Mouse (Mus musculus): ENCODE data around the gene Spem2. TPM values are rescaled to one million over a fixed set of nuclear protein-coding genes. Genes with fewer than 3 reads are reported as not detected.

Gene Spem2
- polyA plus RNA-seq, 1 experiment from 2014 or later: not detected

DNA sequence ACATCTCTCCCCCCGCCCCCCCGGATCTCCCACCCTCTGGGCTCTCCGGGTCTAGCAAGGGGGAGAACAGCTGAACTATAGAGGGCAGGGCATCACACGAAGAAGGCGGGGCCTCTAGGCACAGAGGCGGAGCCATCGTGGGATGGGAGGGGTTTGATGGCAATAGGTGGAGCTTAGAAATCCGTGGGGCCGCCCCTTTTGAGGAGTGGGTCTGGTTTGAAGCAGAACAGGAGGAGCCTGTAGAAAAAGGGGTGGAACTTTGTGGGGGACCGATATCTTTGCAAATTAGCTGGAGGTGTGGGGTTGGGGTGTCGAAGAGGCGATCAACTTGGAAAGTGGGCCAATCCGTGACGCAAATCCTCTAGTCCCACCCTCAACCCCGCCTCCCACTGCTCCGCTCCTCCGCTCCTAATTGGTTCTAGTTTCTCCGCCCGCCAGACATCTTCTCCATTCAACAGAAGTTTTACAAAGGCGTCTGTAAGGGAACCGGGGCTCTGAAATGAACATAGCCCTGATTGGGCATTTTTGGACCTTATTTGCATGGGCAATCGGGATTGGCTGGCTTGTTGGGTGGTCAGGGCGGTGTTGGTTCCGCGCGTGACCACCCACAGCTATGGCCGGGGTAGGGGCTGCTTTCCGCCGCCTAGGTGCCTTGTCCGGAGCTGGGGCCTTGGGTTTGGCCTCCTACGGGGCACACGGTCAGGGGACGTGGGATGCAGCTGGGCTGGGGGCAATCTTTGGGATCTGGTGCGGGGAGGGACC is 19.9 kb upstream of the Spem2 start, which contains the start of gene Tmem256:
Gene Tmem256, plus strand, starts transcription at position 563 of the 762 bp plus-strand sequence.
- Histone ChIP-seq H3K4me3 (ENCODE audit: low read depth, low read length) (peak within 1 kb of the TSS; percentile 81), H3K36me3 (ENCODE audit: control insufficient read depth, insufficient read depth) (0 out of 2 replicates have a peak, but pooled peaks cover 2% of the 10 kb centered on the region), H3K9ac (ENCODE audit: low read depth, low read length) (peak within 1 kb of the TSS; percentile 87), H3K27ac (ENCODE audit: low read length) (peak within 1 kb of the TSS; percentile 91), H3K9me3 (replicated peaks; ENCODE audit: control insufficient read depth, low read length) (no peaks in the 10 kb centered on the region), H3K27me3 (ENCODE audit: control insufficient read depth, insufficient read depth, low read depth, low read length) (peaks cover 46% of the 10 kb centered on the region), H3K4me2 (ENCODE audit: low read depth, low read length) (peak within 1 kb of the TSS; percentile 99), H3K4me1 (ENCODE audit: control insufficient read depth, low read depth, low read length) (peaks cover 43% of the 10 kb centered on the region)
- ATAC-seq (ENCODE audit: low read depth): peak; percentile 90
- WGBS (ENCODE audit: insufficient replicate concordance): under 1% methylated on average over 34 of the region's 34 CpGs

DNA sequence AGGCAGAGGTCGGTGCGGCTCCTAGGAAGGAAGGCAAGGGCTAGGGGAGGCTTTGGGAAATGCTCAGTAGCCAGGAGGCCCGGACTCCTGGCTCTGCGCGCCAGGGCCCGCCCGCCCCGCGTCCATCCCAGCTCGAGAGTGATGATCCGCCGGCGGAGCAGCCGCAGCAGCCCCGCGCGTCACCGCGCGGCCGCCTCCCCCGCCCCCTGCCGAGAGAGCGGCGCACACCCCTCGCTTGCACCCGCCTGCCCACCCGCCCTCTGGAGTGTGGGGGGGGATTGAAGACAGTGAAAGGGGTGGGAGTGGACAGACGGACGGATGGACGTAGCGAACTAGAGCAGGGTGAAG is 19.3 kb upstream of the Spem2 start, which contains the start of gene Nlgn2:
Gene Nlgn2, minus strand, starts transcription at position 181 of the 348 bp plus-strand sequence.
- H3K4me1 ChIP-seq (ENCODE audit: control insufficient read depth, low read depth, low read length): peaks cover 43% of the 10 kb centered on the region
- peaks cover 49% of the 10 kb centered on the region for H3K27me3 ChIP-seq (ENCODE audit: control insufficient read depth, insufficient read depth, low read depth, low read length)
- WGBS (ENCODE audit: insufficient replicate concordance): 0% methylated on average over 4 of the region's 32 CpGs
- H3K27ac ChIP-seq (ENCODE audit: low read length): peak within 1 kb of the TSS; percentile 91
- peak within 1 kb of the TSS; percentile 81 for H3K4me3 ChIP-seq (ENCODE audit: low read depth, low read length)
- H3K9me3 ChIP-seq (replicated peaks; ENCODE audit: control insufficient read depth, low read length): no peaks in the 10 kb centered on the region
- H3K9ac ChIP-seq (ENCODE audit: low read depth, low read length): peak within 1 kb of the TSS; percentile 87
- peak; percentile 22 for ATAC-seq (ENCODE audit: low read depth)
- 0 out of 2 replicates have a peak, but pooled peaks cover 2% of the 10 kb centered on the region for H3K36me3 ChIP-seq (ENCODE audit: control insufficient read depth, insufficient read depth)
- H3K4me2 ChIP-seq (ENCODE audit: low read depth, low read length): peak within 1 kb of the TSS; percentile 99

DNA sequence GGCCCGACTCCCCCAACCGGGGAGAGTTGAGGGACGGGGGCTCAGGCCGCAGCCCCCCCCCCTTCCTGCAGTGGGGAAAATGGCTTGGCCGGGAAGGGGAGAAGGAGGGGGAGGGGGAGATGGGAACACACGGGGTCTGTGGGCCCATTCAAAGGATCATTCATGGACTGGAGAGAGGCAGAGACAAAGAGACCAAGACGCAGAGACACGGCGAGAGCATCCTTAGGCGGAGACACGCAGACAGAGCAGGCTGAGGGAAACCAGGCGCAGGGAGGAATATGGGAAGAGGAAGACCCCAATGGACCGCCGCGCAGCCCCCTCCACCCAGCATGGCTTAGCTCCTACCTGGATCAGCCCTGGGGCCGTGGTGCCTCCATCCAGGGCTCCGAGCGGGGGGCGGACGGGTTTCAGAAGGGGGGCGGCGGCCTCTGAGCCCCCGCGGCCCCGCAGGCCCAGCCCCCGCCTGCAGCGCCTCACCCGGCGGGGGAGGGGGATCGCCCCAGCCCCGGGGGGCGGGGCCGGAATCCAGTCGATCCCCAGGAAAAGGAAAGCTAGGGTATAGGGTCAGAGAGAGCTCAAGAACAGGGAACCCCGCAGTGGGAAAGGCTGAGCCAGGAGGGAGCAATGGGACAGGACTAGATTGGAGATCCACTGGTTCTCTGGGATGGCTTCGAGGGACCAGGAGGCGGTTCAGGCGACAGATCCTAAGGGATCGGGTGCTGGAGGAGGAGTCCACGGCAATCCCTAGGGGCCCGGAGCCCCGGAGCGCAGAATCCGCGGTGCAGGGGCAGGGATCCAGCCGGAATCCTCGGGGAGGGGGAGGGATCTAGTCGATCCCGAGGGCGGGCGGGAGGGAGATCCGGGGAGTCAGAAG is 18.7 kb upstream of the Spem2 start:
- Histone ChIP-seq H3K4me3 (ENCODE audit: low read depth, low read length) (peak overlapping the region; percentile 81), H3K9ac (ENCODE audit: low read depth, low read length) (peak overlapping the region; percentile 69), H3K27me3 (ENCODE audit: control insufficient read depth, insufficient read depth, low read depth, low read length) (peaks cover 53% of the 10 kb centered on the region), H3K27ac (ENCODE audit: low read length) (no peak overlapping the region), H3K4me1 (ENCODE audit: control insufficient read depth, low read depth, low read length) (peaks cover 43% of the 10 kb centered on the region), H3K4me2 (ENCODE audit: low read depth, low read length) (peak overlapping the region; percentile 99), H3K36me3 (ENCODE audit: control insufficient read depth, insufficient read depth) (0 out of 2 replicates have a peak, but pooled peaks cover 2% of the 10 kb centered on the region), H3K9me3 (replicated peaks; ENCODE audit: control insufficient read depth, low read length) (no peaks in the 10 kb centered on the region)
- no peak for ATAC-seq (ENCODE audit: low read depth)
- 5% methylated on average over 50 of the region's 52 CpGs for WGBS (ENCODE audit: insufficient replicate concordance)

DNA sequence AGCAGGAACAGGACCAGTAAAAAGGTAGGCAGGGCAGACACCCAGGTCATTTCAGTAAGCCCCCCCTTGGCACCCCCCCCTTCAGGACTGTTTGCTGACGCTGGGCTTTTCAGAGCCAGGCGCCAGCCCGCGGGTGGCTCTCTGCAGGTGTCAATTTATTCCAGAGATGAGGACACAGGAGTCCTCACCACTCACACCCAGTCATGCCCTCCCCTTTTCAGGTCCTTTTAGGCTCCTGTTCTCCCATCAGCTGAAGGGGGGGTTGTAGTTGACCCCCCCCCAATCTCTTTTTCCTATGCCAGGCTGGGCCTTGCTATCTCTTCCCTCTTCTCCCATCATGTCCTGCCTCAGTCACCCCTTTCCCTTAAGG is 17.7 kb upstream of the Spem2 start:
- no peak for ATAC-seq (ENCODE audit: low read depth)
- Histone ChIP-seq H3K9ac (ENCODE audit: low read depth, low read length) (no peak overlapping the region), H3K4me2 (ENCODE audit: low read depth, low read length) (no peak overlapping the region), H3K9me3 (replicated peaks; ENCODE audit: control insufficient read depth, low read length) (no peaks in the 10 kb centered on the region), H3K4me1 (ENCODE audit: control insufficient read depth, low read depth, low read length) (peaks cover 43% of the 10 kb centered on the region), H3K4me3 (ENCODE audit: low read depth, low read length) (no peak overlapping the region), H3K27ac (ENCODE audit: low read length) (no peak overlapping the region), H3K27me3 (ENCODE audit: control insufficient read depth, insufficient read depth, low read depth, low read length) (peaks cover 53% of the 10 kb centered on the region), H3K36me3 (ENCODE audit: control insufficient read depth, insufficient read depth) (0 out of 2 replicates have a peak, but pooled peaks cover 2% of the 10 kb centered on the region)
- WGBS (ENCODE audit: insufficient replicate concordance): 22% methylated on average over 4 of the region's 4 CpGs

DNA sequence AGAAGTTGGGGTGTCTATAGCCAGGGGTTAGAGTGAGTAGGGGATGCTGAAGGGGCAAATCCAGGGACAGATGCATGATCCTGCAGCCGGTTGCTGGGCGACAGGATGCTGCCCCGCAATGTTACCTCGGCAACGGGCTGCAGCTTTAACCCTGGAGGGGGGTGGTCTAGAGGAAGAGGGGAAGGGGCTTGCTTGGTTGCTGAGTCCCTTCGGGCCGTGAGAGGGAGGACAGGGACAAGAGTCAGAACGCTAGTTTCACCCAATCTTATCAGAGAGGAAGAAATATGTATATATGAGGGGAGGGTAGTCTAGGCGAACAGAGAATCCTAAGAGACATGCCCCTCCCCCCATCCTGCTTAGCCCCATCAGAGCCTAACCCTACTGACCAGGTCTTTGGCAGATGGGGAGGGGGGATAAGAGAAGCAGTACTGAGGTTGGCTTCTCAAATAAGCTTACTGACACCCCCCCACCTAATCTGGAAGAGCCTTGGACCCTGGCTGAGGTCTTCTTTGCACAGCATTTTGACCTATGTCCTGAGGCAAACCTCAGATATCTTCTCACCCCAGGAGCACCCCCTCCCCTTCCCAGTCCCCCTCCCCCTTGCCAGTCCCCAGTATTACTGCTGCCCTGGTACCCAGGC is 17.2 kb upstream of the Spem2 start:
- no peak for ATAC-seq (ENCODE audit: low read depth)
- 0 out of 2 replicates have a peak, but pooled peaks cover 2% of the 10 kb centered on the region for H3K36me3 ChIP-seq (ENCODE audit: control insufficient read depth, insufficient read depth)
- no peak overlapping the region for H3K4me2 ChIP-seq (ENCODE audit: low read depth, low read length)
- no peaks in the 10 kb centered on the region for H3K9me3 ChIP-seq (replicated peaks; ENCODE audit: control insufficient read depth, low read length)
- H3K4me3 ChIP-seq (ENCODE audit: low read depth, low read length): no peak overlapping the region
- WGBS (ENCODE audit: insufficient replicate concordance): 23% methylated on average over 9 of the region's 9 CpGs
- no peak overlapping the region for H3K9ac ChIP-seq (ENCODE audit: low read depth, low read length)
- H3K27ac ChIP-seq (ENCODE audit: low read length): no peak overlapping the region
- peaks cover 53% of the 10 kb centered on the region for H3K27me3 ChIP-seq (ENCODE audit: control insufficient read depth, insufficient read depth, low read depth, low read length)
- peaks cover 43% of the 10 kb centered on the region for H3K4me1 ChIP-seq (ENCODE audit: control insufficient read depth, low read depth, low read length)

DNA sequence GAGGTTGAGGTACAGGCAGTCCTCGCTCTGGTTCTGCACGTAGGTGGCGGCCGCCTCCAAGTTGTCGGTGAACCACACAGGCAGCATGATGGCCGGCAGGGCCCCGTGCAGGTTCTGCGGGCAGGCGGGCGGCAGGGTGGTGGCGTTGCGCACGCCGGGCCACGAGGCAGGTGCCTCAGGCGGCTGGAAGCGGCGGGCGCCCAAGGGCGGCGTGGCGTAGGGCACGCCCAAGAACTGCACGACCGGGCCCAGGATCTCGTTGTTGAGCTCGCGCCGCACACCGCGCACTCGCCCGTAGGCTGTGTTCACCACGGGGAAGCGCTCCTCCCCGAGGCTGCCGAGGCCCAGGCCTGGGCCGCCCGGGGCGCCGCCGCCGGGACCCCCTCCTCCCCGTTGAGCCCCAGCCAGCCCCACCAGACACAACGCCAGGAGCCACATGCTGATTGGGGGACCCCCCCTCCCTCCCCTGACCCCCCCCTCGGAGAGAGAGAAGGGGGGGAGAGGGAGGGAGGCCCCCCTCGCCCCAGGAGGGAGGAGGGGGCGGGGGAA is 15.8 kb upstream of the Spem2 start:
- ATAC-seq (ENCODE audit: low read depth): peak; percentile 20
- 3% methylated on average over 45 of the region's 48 CpGs for WGBS (ENCODE audit: insufficient replicate concordance)
- Histone ChIP-seq H3K27me3 (ENCODE audit: control insufficient read depth, insufficient read depth, low read depth, low read length) (peaks cover 53% of the 10 kb centered on the region), H3K4me2 (ENCODE audit: low read depth, low read length) (peak overlapping the region; percentile 78), H3K9ac (ENCODE audit: low read depth, low read length) (peak overlapping the region; percentile 66), H3K9me3 (replicated peaks; ENCODE audit: control insufficient read depth, low read length) (no peaks in the 10 kb centered on the region), H3K27ac (ENCODE audit: low read length) (0 out of 2 replicates have a peak overlapping the region, but pooled peaks have one; percentile 3), H3K4me3 (ENCODE audit: low read depth, low read length) (peak overlapping the region; percentile 47), H3K4me1 (ENCODE audit: control insufficient read depth, low read depth, low read length) (peaks cover 37% of the 10 kb centered on the region), H3K36me3 (ENCODE audit: control insufficient read depth, insufficient read depth) (no peaks in the 10 kb centered on the region)

DNA sequence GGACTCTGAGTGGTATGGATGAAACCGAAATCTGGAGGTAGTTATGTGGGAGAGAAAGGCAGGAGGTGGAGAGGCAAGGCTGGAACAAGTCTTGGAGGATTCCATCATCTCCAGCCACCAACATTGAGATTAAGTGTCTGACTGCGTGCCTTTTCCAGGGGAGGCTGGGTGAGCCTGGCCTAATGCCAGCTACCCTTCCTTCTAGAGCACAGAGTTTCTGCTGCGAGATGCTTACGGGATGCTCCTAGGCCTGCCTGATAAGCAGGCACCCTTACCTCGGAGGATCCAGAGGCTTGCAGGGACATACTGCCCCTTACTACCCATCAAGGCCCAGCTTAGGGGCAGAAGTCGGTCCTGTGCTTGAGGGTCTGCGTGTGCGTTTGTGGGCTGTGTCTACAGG is 15.3 kb upstream of the Spem2 start:
- no peak for ATAC-seq (ENCODE audit: low read depth)

DNA sequence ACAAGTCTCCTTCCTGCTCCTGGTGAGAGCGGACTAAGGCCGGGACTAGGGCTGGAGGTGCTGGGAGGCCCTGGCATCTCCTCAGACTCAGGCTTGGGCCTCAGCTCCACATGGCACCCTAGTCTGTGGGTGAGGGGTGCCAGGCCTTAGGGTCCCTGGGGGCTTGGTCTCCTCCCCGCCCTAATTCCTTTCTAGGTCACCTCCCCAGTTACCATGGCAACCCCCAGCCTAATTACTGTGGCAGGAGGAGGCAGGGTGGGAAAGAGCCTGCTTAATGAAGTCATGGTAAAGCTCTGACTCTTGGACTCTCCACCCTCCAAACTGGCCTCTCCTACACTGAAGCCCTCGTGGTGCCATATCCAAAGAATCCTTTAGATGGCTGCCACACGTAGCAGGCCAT is 10.6 kb upstream of the Spem2 start:
- Histone ChIP-seq H3K4me3 (ENCODE audit: low read depth, low read length) (no peak overlapping the region), H3K9ac (ENCODE audit: low read depth, low read length) (no peak overlapping the region), H3K27me3 (ENCODE audit: control insufficient read depth, insufficient read depth, low read depth, low read length) (peaks cover 14% of the 10 kb centered on the region), H3K27ac (ENCODE audit: low read length) (no peak overlapping the region), H3K9me3 (replicated peaks; ENCODE audit: control insufficient read depth, low read length) (no peaks in the 10 kb centered on the region), H3K4me1 (ENCODE audit: control insufficient read depth, low read depth, low read length) (peaks cover 6% of the 10 kb centered on the region), H3K4me2 (ENCODE audit: low read depth, low read length) (no peak overlapping the region), H3K36me3 (ENCODE audit: control insufficient read depth, insufficient read depth) (no peaks in the 10 kb centered on the region)
- 81% methylated on average over 5 of the region's 5 CpGs for WGBS (ENCODE audit: insufficient replicate concordance)
- no peak for ATAC-seq (ENCODE audit: low read depth)

More for the DNA sequence above, 15.3 kb upstream of the Spem2 start:
- WGBS (ENCODE audit: insufficient replicate concordance): 32% methylated on average over 8 of the region's 8 CpGs
- Histone ChIP-seq H3K27ac (ENCODE audit: low read length) (no peak overlapping the region), H3K9me3 (replicated peaks; ENCODE audit: control insufficient read depth, low read length) (no peaks in the 10 kb centered on the region), H3K4me1 (ENCODE audit: control insufficient read depth, low read depth, low read length) (peaks cover 37% of the 10 kb centered on the region), H3K36me3 (ENCODE audit: control insufficient read depth, insufficient read depth) (no peaks in the 10 kb centered on the region), H3K27me3 (ENCODE audit: control insufficient read depth, insufficient read depth, low read depth, low read length) (peaks cover 53% of the 10 kb centered on the region), H3K4me2 (ENCODE audit: low read depth, low read length) (peak overlapping the region; percentile 78), H3K4me3 (ENCODE audit: low read depth, low read length) (peak overlapping the region; percentile 47), H3K9ac (ENCODE audit: low read depth, low read length) (peak overlapping the region; percentile 66)
